Mouse (Mus musculus): ENCODE results near the gene Tenm2.

Gene Tenm2

DNA sequence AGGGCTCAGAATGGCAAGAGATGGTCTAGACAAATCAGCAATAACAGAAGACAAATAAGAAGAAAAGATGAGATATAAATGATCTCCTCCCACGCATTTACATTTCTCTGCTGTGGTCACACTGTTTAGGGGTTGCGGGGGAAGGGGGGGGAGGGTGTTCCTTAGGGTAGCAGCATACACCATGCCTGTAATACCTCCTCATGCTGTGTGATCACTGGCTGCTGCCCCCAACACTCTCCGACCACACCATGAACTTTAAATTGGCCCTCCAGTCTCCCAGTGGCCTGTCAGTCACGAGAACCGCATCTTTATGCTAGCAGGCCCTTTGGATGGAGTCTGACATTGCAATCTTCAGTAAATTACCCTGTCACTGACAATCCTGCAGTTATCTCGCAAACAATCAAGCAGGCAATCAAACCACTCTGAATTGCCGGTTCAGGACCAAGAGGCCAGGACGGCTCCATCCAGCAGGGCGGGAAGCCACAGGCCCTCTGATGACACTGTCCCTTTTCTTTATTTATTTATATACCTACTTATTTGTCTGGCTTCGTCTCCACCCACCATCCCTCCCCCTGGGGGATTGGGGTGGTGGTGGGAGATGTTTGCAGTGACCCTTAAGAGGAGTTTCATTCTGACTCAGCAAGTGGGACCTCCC lies 1154.2 kb downstream of the Tenm2 start:
- Histone ChIP-seq H3K27me3 (ENCODE audit: control insufficient read depth, insufficient read depth, low read length, poor library complexity, severe bottlenecking) (no peaks in the 10 kb centered on the region), H3K36me3 (ENCODE audit: control insufficient read depth, insufficient read depth, low read length, poor library complexity, severe bottlenecking) (no peaks in the 10 kb centered on the region)
- DNase-seq (ENCODE audit: low read depth, low spot score): no peak

DNA sequence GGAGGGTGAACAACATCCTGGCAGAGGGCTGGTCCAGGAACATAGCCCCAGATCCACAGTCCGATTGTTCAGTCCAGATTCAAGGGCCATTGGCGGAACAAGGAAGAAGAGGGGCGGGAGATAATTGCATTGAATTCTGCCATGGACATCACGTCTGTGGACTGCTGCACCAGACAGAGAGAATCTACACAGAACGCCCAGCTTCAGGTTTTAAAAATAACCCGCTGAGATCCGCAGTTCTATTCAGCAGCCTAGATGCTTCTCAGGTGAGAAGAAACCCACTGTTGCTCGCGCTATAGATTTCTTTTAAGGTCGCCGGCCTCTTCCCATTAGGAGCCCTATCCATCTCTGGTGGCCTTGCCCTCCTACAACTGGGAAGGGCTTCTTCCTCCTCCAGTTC lies 1155.0 kb downstream of the Tenm2 start:
- Histone ChIP-seq H3K27me3 (ENCODE audit: control insufficient read depth, insufficient read depth, low read length, poor library complexity, severe bottlenecking) (no peaks in the 10 kb centered on the region), H3K36me3 (ENCODE audit: control insufficient read depth, insufficient read depth, low read length, poor library complexity, severe bottlenecking) (no peaks in the 10 kb centered on the region)
- DNase-seq (ENCODE audit: low read depth, low spot score): no peak

DNA sequence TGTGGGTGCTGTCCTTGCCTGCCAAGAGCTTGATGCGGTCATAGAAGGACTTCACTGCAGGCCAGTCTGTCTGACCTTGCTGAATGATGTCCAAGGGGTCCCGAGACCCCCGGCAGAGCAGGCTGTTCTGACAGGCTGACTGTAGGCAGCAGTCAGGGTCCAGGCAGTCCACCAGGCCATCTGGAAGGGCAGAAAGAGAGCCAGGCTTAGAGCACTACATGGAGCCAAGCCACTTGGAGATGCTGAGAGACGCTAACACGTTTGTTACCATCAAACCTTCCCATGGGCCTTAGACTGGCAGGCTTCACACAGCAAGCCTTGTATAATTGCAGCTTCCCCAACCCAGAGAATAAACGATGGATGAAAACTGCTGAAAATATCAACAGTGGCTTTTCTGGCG lies 1157.4 kb downstream of the Tenm2 start:
- Histone ChIP-seq H3K36me3 (ENCODE audit: control insufficient read depth, insufficient read depth, low read length, poor library complexity, severe bottlenecking) (no peaks in the 10 kb centered on the region), H3K27me3 (ENCODE audit: control insufficient read depth, insufficient read depth, low read length, poor library complexity, severe bottlenecking) (no peaks in the 10 kb centered on the region)
- DNase-seq (ENCODE audit: low read depth, low spot score): no peak

DNA sequence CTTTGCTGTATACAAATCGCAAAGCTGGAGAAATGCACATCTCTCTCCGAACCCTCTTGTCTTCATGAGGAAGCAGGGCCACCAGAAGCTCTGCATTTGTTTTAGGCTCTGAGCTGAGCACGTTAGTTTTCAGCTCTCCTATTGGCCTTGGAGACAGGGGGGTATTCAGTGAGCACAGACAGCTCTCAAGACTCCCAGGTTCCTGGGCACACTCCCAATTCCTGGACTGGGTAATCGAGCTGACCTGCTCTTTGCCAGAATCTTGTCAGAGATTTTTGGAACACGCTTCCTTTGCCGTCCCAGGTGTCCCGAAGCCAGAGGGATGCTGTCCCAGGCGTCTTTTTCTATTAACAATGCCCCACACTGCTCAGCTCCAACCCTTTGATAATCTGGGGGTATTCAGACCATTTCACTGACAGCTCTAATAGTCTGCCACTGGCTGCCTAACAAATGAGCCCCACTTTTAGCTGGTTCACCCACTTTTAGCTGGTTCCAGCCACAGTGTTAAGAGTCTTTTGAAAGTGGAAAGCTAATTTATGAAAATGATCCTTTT lies 1161.7 kb downstream of the Tenm2 start:
- H3K36me3 ChIP-seq (ENCODE audit: control insufficient read depth, insufficient read depth, low read length, poor library complexity, severe bottlenecking): no peaks in the 10 kb centered on the region
- DNase-seq (ENCODE audit: low read depth, low spot score): no peak
- H3K27me3 ChIP-seq (ENCODE audit: control insufficient read depth, insufficient read depth, low read length, poor library complexity, severe bottlenecking): no peaks in the 10 kb centered on the region

DNA sequence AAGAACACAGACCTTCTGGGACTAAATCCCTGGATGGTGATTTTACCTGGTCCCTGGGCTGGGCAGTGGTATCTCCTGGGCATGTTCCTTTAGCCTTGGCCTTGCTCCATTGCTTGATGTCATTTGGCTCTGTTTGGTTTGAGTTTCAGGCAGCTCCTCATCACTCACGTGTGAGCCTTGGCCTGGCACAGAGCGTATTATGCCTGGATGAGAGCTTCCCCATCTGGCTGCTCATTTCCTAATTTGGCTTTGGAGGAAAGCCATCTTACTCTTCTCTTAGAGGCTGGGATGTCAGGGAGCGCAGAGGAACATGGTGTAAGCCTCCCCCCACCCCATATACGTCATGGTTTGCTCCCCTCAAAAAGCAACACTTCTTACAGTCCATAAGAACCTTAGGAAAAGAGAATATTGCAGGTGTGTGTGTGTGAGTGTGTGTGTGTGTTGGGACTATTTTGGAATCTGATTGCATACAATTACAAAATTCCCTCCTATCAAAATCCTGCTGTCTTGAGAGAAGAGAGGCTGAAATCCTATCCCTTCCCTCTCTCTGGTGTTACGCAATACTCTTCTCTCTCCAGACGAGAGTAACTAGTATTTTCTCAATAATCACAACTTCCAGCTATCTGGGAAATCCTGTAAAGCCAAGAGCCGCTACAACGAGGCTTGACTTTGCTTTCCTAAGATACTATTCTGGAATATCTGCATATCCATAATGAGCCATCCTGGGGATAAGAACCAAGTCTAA lies 1162.5 kb downstream of the Tenm2 start:
- no peaks in the 10 kb centered on the region for H3K27me3 ChIP-seq (ENCODE audit: control insufficient read depth, insufficient read depth, low read length, poor library complexity, severe bottlenecking)
- no peaks in the 10 kb centered on the region for H3K36me3 ChIP-seq (ENCODE audit: control insufficient read depth, insufficient read depth, low read length, poor library complexity, severe bottlenecking)
- DNase-seq (ENCODE audit: low read depth, low spot score): no peak

DNA sequence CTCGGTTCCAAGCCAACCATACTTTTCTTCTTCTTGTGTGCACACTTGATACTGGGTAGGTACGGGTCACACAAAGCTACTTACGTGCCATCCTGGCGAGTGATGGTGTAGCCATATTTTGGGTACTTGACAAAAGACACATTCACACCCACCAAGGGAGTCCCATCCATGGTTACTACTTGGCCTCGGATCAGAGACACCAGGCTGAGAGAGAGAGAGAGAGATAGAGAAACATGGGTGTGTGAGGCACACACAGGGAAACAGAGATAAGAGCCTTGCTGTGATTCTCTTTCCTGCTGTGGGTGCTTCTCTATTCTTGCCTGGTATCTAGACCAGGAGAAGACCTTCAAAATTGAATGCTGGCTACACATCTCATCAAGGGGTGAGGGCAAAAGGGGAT lies 1163.1 kb downstream of the Tenm2 start:
- no peaks in the 10 kb centered on the region for H3K36me3 ChIP-seq (ENCODE audit: control insufficient read depth, insufficient read depth, low read length, poor library complexity, severe bottlenecking)
- no peaks in the 10 kb centered on the region for H3K27me3 ChIP-seq (ENCODE audit: control insufficient read depth, insufficient read depth, low read length, poor library complexity, severe bottlenecking)
- no peak for DNase-seq (ENCODE audit: low read depth, low spot score)

DNA sequence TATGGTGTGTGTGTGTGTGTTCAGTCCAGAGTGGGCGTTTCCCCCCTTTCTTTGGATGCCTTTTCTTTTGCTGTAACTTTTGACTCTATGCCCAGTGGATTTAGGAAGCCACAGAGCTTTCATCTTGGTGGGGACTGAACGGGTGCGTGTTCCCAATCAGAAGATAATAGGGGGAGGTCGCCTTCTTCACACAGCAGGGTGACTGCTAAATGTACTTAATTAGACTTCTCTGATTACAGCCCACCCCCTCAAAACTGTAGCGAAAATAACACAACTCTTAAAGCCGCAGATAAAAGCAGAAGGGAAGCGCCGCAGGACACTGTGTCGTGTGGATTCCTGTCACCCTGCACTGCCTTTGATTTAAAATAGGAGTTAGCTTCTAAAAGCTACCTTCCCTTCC lies 1163.7 kb downstream of the Tenm2 start:
- Histone ChIP-seq H3K27me3 (ENCODE audit: control insufficient read depth, insufficient read depth, low read length, poor library complexity, severe bottlenecking) (no peaks in the 10 kb centered on the region), H3K36me3 (ENCODE audit: control insufficient read depth, insufficient read depth, low read length, poor library complexity, severe bottlenecking) (no peaks in the 10 kb centered on the region)
- no peak for DNase-seq (ENCODE audit: low read depth, low spot score)

DNA sequence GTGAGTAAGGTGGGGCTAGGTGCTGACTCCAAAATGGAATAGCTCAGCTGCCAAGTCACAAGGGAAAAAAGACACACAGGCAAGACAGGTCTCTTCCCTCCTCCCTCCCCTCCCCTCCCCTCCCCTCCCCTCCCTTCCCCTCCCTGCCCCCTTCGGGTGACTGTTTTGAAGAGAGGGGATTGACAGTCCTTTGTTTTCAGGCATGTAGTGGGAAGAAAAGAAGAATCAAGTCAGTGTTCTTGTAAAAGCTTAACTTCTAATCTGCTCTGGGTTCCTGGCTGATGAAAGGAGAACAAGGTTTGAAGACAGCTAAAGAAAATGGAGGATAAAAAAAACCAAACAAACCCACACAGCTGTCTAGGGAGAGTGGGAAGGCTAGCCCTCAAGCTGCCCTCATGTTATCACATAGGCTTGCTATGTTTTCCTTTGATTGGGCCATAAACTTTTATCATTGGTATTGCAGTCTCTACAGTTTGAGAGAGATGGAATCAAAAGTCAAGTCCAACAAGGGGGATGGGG lies 1176.4 kb downstream of the Tenm2 start:
- no peak for DNase-seq (ENCODE audit: low read depth, low spot score)
- Histone ChIP-seq H3K27me3 (ENCODE audit: control insufficient read depth, insufficient read depth, low read length, poor library complexity, severe bottlenecking) (no peaks in the 10 kb centered on the region), H3K36me3 (ENCODE audit: control insufficient read depth, insufficient read depth, low read length, poor library complexity, severe bottlenecking) (no peaks in the 10 kb centered on the region)

DNA sequence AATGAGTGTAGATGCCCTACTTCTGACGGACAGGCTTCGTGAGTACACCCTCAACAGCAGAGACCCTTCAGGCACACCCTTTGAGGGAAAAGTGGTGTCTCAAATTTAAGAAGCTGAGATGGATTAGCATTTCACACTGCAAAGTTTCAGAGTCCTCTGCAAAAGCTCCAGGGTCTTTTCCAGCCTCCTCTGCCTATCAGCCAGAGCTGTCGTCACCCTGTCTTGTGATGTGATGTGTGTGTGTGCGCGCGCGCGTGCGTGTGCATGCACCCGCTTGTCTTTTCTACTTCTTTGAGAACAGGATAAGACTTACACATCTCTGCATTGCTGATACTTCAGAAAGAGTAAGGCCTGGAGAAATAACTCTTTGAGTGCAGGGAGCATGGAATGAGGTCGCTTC lies 1179.2 kb downstream of the Tenm2 start:
- H3K27me3 ChIP-seq (ENCODE audit: control insufficient read depth, insufficient read depth, low read length, poor library complexity, severe bottlenecking): no peaks in the 10 kb centered on the region
- no peak for DNase-seq (ENCODE audit: low read depth, low spot score)
- no peaks in the 10 kb centered on the region for H3K36me3 ChIP-seq (ENCODE audit: control insufficient read depth, insufficient read depth, low read length, poor library complexity, severe bottlenecking)

DNA sequence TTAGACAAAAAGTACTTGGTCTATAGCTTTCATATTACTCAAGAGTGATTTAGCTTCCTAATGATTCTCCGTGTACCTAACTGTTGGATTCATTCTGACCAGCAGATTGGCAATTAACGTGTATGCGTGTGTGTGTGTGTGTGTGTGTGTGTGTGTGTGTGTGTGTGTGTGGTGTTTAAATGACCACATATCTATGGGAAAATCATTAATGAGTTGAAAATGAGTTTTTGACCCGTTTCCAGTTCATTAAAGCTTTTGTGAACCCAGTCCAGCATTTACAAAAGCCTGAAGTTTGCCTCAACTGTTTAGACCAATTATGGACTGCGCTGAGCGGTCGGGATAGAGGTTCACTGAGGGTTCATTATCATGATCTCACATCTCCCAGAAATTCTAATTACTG lies 1181.4 kb downstream of the Tenm2 start:
- no peaks in the 10 kb centered on the region for H3K27me3 ChIP-seq (ENCODE audit: control insufficient read depth, insufficient read depth, low read length, poor library complexity, severe bottlenecking)
- no peak for DNase-seq (ENCODE audit: low read depth, low spot score)
- no peaks in the 10 kb centered on the region for H3K36me3 ChIP-seq (ENCODE audit: control insufficient read depth, insufficient read depth, low read length, poor library complexity, severe bottlenecking)

DNA sequence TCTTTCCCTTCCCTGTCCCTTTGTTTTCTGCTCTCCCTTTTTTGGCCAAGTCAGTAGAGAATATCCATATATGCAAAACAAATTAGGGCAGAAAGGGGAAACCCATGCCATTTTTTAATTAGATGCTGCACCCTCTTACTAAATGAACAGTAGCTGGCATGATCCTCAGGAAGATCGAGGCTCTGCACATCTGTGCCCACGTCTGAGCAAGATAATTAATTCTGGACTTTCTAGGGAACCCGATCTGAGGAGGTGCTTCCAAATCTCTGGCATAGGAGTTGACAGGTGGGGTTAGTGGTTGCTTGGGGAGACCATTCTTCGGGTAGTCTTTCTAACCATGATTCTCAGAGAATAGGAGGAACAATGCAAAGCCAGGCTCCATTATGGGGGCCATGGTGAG lies 1182.3 kb downstream of the Tenm2 start:
- DNase-seq (ENCODE audit: low read depth, low spot score): no peak
- Histone ChIP-seq H3K36me3 (ENCODE audit: control insufficient read depth, insufficient read depth, low read length, poor library complexity, severe bottlenecking) (no peaks in the 10 kb centered on the region), H3K27me3 (ENCODE audit: control insufficient read depth, insufficient read depth, low read length, poor library complexity, severe bottlenecking) (no peaks in the 10 kb centered on the region)

DNA sequence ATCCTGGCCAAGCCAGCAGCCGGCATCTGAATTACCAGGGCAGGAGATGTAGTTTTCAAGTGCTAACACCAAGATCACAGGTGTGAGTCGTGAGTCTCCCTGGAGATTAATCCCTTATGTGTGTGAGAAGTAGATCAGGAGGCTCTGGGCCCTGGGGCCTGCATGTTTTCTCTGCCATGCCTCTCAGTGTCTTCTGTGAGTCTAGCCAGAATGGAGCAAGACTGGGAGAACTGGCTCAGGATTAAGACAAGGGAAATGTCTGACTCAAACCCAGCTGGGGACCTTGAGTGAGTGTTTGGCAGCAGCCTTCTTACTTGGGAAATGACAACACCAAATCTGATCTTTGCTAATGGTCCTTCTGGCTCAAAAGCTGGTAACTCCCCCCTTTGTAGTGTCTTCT lies 1183.2 kb downstream of the Tenm2 start:
- DNase-seq (ENCODE audit: low read depth, low spot score): no peak
- H3K27me3 ChIP-seq (ENCODE audit: control insufficient read depth, insufficient read depth, low read length, poor library complexity, severe bottlenecking): no peaks in the 10 kb centered on the region

DNA sequence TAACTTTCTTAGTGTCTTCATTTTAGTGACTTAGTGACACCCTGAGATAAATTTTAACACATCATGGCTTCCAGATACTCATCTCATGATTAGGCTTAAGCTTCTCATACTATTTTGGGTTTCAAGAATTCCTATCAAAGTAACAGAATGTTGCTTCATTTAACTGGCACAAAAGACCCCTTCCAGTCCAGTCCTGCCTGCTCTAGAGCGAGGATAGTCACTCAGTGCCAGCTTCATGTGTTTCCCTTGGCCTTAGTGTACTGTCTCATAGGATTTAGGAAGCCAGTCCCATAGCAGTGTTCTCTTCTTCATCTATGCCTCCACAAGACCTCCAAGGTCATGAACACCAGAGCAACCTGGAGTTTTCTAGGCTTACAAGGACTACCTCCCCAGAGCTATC lies 1183.7 kb downstream of the Tenm2 start:
- H3K36me3 ChIP-seq (ENCODE audit: control insufficient read depth, insufficient read depth, low read length, poor library complexity, severe bottlenecking): no peaks in the 10 kb centered on the region
- H3K27me3 ChIP-seq (ENCODE audit: control insufficient read depth, insufficient read depth, low read length, poor library complexity, severe bottlenecking): no peaks in the 10 kb centered on the region
- DNase-seq (ENCODE audit: low read depth, low spot score): no peak

More for the DNA sequence above, 1183.2 kb downstream of the Tenm2 start:
- H3K36me3 ChIP-seq (ENCODE audit: control insufficient read depth, insufficient read depth, low read length, poor library complexity, severe bottlenecking): no peaks in the 10 kb centered on the region

DNA sequence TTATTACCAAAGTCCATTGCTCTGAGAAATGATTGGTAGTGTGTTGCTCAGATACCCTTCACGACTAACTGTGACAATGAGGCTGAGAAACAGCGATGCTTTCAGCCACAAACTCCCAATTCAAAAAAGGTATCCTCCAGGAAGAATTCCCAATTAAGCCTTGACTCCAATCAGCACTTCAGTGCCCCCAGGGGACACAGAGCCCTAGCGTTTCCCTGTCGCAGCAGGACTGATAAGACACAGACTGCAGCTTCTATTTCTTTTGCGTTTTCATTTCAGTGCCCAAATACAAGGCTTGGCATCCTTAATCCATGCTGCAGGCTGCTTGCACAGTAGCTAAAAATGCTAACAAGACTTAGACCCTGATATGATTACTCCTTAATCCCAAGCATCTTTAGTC lies 1186.2 kb downstream of the Tenm2 start:
- DNase-seq (ENCODE audit: low read depth, low spot score): no peak
- no peaks in the 10 kb centered on the region for H3K27me3 ChIP-seq (ENCODE audit: control insufficient read depth, insufficient read depth, low read length, poor library complexity, severe bottlenecking)
- no peaks in the 10 kb centered on the region for H3K36me3 ChIP-seq (ENCODE audit: control insufficient read depth, insufficient read depth, low read length, poor library complexity, severe bottlenecking)

DNA sequence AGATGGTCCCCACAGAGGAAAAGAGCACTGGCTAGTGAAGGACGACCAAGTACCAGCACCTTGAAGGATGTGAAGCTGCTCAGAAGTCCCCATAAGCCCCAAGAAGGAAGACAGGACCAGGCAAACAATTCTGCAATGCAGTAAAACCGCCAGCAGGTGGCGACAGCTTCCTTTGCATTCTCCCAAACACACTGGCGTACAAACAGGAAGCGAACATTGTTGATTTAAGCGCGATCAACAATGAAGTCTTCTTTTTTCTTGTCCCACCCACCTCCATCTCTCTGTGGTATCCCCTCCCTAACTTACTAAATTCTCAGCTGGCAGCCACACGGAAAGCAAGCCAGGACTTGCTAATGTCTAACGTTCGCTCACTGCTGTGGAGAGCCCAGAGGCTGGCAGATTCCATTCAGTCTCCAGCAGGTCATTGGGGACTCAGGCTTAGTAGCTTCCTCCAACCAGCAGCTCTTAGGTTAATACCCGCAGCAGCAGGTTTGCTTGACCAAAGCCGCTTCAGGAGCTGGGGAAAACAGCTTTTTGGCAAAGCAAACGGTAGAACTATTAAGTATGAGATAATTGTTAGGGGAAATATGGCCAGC lies 1190.0 kb downstream of the Tenm2 start:
- DNase-seq (ENCODE audit: low read depth, low spot score): peak; percentile 14
- Histone ChIP-seq H3K27me3 (ENCODE audit: control insufficient read depth, insufficient read depth, low read length, poor library complexity, severe bottlenecking) (no peaks in the 10 kb centered on the region), H3K36me3 (ENCODE audit: control insufficient read depth, insufficient read depth, low read length, poor library complexity, severe bottlenecking) (no peaks in the 10 kb centered on the region)
